Mouse (Mus musculus): ENCODE measurements around the gene Ifit1bl1. TPM values are rescaled to one million over a fixed set of nuclear protein-coding genes. Genes with fewer than 3 reads are reported as not detected.
A peak's percentile ranks its signal among the peaks of the same experiment; 100 is the strongest.

The Ifit1bl1 gene
- polyA plus RNA-seq, 1 experiment from 2014 or later: 8.8 TPM

- Histone ChIP-seq H3K27ac (replicated peaks) (no peak overlapping the region), H3K9ac (ENCODE audit: low read length) (no peak overlapping the region), H3K36me3 (ENCODE audit: control insufficient read depth, insufficient read depth, low read length) (no peaks in the 10 kb centered on the region), H3K4me2 (replicated peaks; ENCODE audit: low read depth) (no peak overlapping the region), H3K4me1 (replicated peaks; ENCODE audit: control insufficient read depth, insufficient read depth) (no peaks in the 10 kb centered on the region), H3K27me3 (ENCODE audit: control insufficient read depth, insufficient read depth, low read length) (no peaks in the 10 kb centered on the region), H3K4me3 (ENCODE audit: low read depth, low read length) (no peak overlapping the region), H3K9me3 (ENCODE audit: control insufficient read depth, low read length) (no peaks in the 10 kb centered on the region)
- TF ChIP-seq EP300 (optimal IDR thresholded peaks at IDR 0.05): no peak
- peak; percentile 89 for TF ChIP-seq CTCF (IDR thresholded peaks at IDR 0.05; ENCODE audit: low read depth)
- DNase-seq (ENCODE audit: low spot score) (peak; percentile 57), ATAC-seq (ENCODE audit: low FRiP score, low TSS enrichment) (peak; percentile 81; the same call in 1 of the 2 replicates)
- 8% methylated on average over 3 of the region's 3 CpGs for WGBS
Measured at GRCm38 (mm10) chr19:34636933-34637557, 35.3 kb upstream of the Ifit1bl1 start.

GRCm38 (mm10) chr19:34633484-34633883 is 31.7 kb upstream of the Ifit1bl1 start:
- Histone ChIP-seq H3K4me2 (replicated peaks; ENCODE audit: low read depth) (no peak overlapping the region), H3K9ac (ENCODE audit: low read length) (no peak overlapping the region), H3K27ac (replicated peaks) (no peak overlapping the region), H3K4me3 (ENCODE audit: low read depth, low read length) (no peak overlapping the region), H3K4me1 (replicated peaks; ENCODE audit: control insufficient read depth, insufficient read depth) (no peaks in the 10 kb centered on the region), H3K9me3 (ENCODE audit: control insufficient read depth, low read length) (no peaks in the 10 kb centered on the region), H3K27me3 (ENCODE audit: control insufficient read depth, insufficient read depth, low read length) (no peaks in the 10 kb centered on the region), H3K36me3 (ENCODE audit: control insufficient read depth, insufficient read depth, low read length) (no peaks in the 10 kb centered on the region)
- WGBS: 58% methylated on average over 2 of the region's 2 CpGs
- TF ChIP-seq CTCF (IDR thresholded peaks at IDR 0.05; ENCODE audit: low read depth) (no peak), EP300 (optimal IDR thresholded peaks at IDR 0.05) (no peak)
- ATAC-seq (ENCODE audit: low FRiP score, low TSS enrichment) (no peak), DNase-seq (ENCODE audit: low spot score) (no peak)

GRCm38 (mm10) chr19:34631487-34631886 is 29.7 kb upstream of the Ifit1bl1 start:
- no peak for DNase-seq (ENCODE audit: low spot score)
- Histone ChIP-seq H3K27ac (replicated peaks) (no peak overlapping the region), H3K36me3 (ENCODE audit: control insufficient read depth, insufficient read depth, low read length) (no peaks in the 10 kb centered on the region), H3K27me3 (ENCODE audit: control insufficient read depth, insufficient read depth, low read length) (no peaks in the 10 kb centered on the region), H3K9ac (ENCODE audit: low read length) (no peak overlapping the region), H3K4me3 (ENCODE audit: low read depth, low read length) (no peak overlapping the region), H3K4me1 (replicated peaks; ENCODE audit: control insufficient read depth, insufficient read depth) (no peaks in the 10 kb centered on the region), H3K9me3 (ENCODE audit: control insufficient read depth, low read length) (no peaks in the 10 kb centered on the region), H3K4me2 (replicated peaks; ENCODE audit: low read depth) (no peak overlapping the region)
- no peak for TF ChIP-seq EP300 (optimal IDR thresholded peaks at IDR 0.05)
- ATAC-seq (ENCODE audit: low FRiP score, low TSS enrichment): no peak

GRCm38 (mm10) chr19:34627496-34627895 is 25.7 kb upstream of the Ifit1bl1 start:
- Histone ChIP-seq H3K9ac (ENCODE audit: low read length) (no peak overlapping the region), H3K4me2 (replicated peaks; ENCODE audit: low read depth) (no peak overlapping the region), H3K9me3 (ENCODE audit: control insufficient read depth, low read length) (no peaks in the 10 kb centered on the region), H3K4me1 (replicated peaks; ENCODE audit: control insufficient read depth, insufficient read depth) (no peaks in the 10 kb centered on the region), H3K27ac (replicated peaks) (no peak overlapping the region), H3K27me3 (ENCODE audit: control insufficient read depth, insufficient read depth, low read length) (no peaks in the 10 kb centered on the region), H3K36me3 (ENCODE audit: control insufficient read depth, insufficient read depth, low read length) (no peaks in the 10 kb centered on the region), H3K4me3 (ENCODE audit: low read depth, low read length) (no peak overlapping the region)
- DNase-seq (ENCODE audit: low spot score): no peak
- no peak for ATAC-seq (ENCODE audit: low FRiP score, low TSS enrichment)
- TF ChIP-seq CTCF (IDR thresholded peaks at IDR 0.05; ENCODE audit: low read depth) (no peak), EP300 (optimal IDR thresholded peaks at IDR 0.05) (no peak)
- WGBS: 51% methylated on average over 2 of the region's 2 CpGs

GRCm38 (mm10) chr19:34624663-34625062 is 22.9 kb upstream of the Ifit1bl1 start:
- no peaks in the 10 kb centered on the region for H3K9me3 ChIP-seq (ENCODE audit: control insufficient read depth, low read length)
- no peak overlapping the region for H3K9ac ChIP-seq (ENCODE audit: low read length)
- no peak overlapping the region for H3K4me2 ChIP-seq (replicated peaks; ENCODE audit: low read depth)
- ATAC-seq (ENCODE audit: low FRiP score, low TSS enrichment) (no peak), DNase-seq (ENCODE audit: low spot score) (no peak)
- no peaks in the 10 kb centered on the region for H3K36me3 ChIP-seq (ENCODE audit: control insufficient read depth, insufficient read depth, low read length)
- no peak overlapping the region for H3K4me3 ChIP-seq (ENCODE audit: low read depth, low read length)
- 91% methylated on average over 4 of the region's 4 CpGs for WGBS
- TF ChIP-seq CTCF (IDR thresholded peaks at IDR 0.05; ENCODE audit: low read depth) (no peak), EP300 (optimal IDR thresholded peaks at IDR 0.05) (no peak)
- H3K27me3 ChIP-seq (ENCODE audit: control insufficient read depth, insufficient read depth, low read length): no peaks in the 10 kb centered on the region
- no peaks in the 10 kb centered on the region for H3K4me1 ChIP-seq (replicated peaks; ENCODE audit: control insufficient read depth, insufficient read depth)
- no peak overlapping the region for H3K27ac ChIP-seq (replicated peaks)

- H3K4me3 ChIP-seq (ENCODE audit: low read depth, low read length): no peak overlapping the region
- WGBS: 92% methylated on average over 6 of the region's 6 CpGs
- H3K4me1 ChIP-seq (replicated peaks; ENCODE audit: control insufficient read depth, insufficient read depth): no peaks in the 10 kb centered on the region
- DNase-seq (ENCODE audit: low spot score) (no peak), ATAC-seq (ENCODE audit: low FRiP score, low TSS enrichment) (no peak)
- H3K27ac ChIP-seq (replicated peaks): no peak overlapping the region
- H3K9ac ChIP-seq (ENCODE audit: low read length): no peak overlapping the region
- no peak for TF ChIP-seq EP300 (optimal IDR thresholded peaks at IDR 0.05)
- no peak for TF ChIP-seq CTCF (IDR thresholded peaks at IDR 0.05; ENCODE audit: low read depth)
- no peaks in the 10 kb centered on the region for H3K9me3 ChIP-seq (ENCODE audit: control insufficient read depth, low read length)
- no peak overlapping the region for H3K4me2 ChIP-seq (replicated peaks; ENCODE audit: low read depth)
- no peaks in the 10 kb centered on the region for H3K27me3 ChIP-seq (ENCODE audit: control insufficient read depth, insufficient read depth, low read length)
- no peaks in the 10 kb centered on the region for H3K36me3 ChIP-seq (ENCODE audit: control insufficient read depth, insufficient read depth, low read length)
Measured at GRCm38 (mm10) chr19:34623781-34624180, 22.0 kb upstream of the Ifit1bl1 start.
